Mouse (Mus musculus): ENCODE data around the gene Cfap100.

- no peak for TF ChIP-seq POLR2A (IDR thresholded peaks at IDR 0.05; ENCODE audit: insufficient read depth, low read length)
- no peak for TF ChIP-seq CTCF (IDR thresholded peaks at IDR 0.05; ENCODE audit: low read depth, low read length)
Measured at GRCm38 (mm10) chr6:90359445-90359844, 69.2 kb downstream of the Cfap100 start.

All from ES-Bruce4 (cell line).